Mouse (Mus musculus): ENCODE results near the gene Tada2a.

DNA sequence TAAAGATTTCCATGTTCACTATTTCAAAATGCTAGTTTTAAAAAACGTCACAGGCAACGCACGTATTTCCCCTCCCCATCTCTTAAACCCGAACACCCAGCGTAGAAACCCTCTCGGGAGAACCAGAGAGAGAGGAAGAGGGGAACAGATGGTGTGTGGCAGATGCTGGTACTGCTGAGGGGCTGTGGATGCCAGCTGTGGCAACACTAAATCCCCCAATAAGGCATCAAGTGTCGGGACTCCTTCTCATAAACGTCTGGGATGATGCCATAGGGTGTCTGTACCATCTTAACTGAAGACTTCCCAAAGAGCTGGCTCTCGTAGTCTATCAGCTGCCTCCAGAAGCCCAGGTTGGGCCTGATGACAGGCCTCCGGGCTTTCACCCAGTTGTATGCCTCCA is 81.0 kb downstream of the Tada2a start:
- no peak for TF ChIP-seq CTCF (IDR thresholded peaks at IDR 0.05; ENCODE audit: extremely low read depth, insufficient read depth, low read length)
- TF ChIP-seq POLR2A (IDR thresholded peaks at IDR 0.05; ENCODE audit: extremely low read depth, insufficient read depth, low read length): no peak
